Mouse (Mus musculus) stomach, embryonic 16.5 days (tissue): Measurements from ENCODE around the gene Scd4. TPM values are rescaled to one million over a fixed set of nuclear protein-coding genes. Genes with fewer than 3 reads are reported as not detected.

Experiments used
- ATAC-seq: fragments of 200-750 bp; cut with Nextera tagmentation; 2 replicates; pipeline ENCODE4 v1.8.0; 2017; ENCODE audit warnings: moderate number of reproducible peaks, moderate TSS enrichment; ENCODE audit not compliant: insufficient read depth, low FRiP score
- H3K27ac ChIP-seq: fragments of 300-500 bp; sonication (generic); 2 replicates; pipeline ENCODE4 v1.5.1; 2014; ENCODE audit warnings: low read length
- H3K27me3 ChIP-seq: fragments of 300-500 bp; sonication (generic); 2 replicates; pipeline ENCODE4 v1.6.1; 2014; ENCODE audit warnings: low read length, control low read depth, mixed read lengths; ENCODE audit not compliant: control insufficient read depth, insufficient read depth
- H3K36me3 ChIP-seq: fragments of 300-500 bp; sonication (generic); 2 replicates; pipeline ENCODE4 v1.6.1; 2014; ENCODE audit warnings: low read length; ENCODE audit not compliant: control insufficient read depth, insufficient read depth
- H3K4me1 ChIP-seq: fragments of 300-500 bp; sonication (generic); 2 replicates; pipeline ENCODE4 v1.6.1; 2014; ENCODE audit warnings: low read length, control low read depth, mixed read lengths; ENCODE audit not compliant: control insufficient read depth, insufficient read depth
- H3K4me2 ChIP-seq: fragments of 300-500 bp; sonication (generic); 2 replicates; pipeline ENCODE4 v1.6.1; 2014; ENCODE audit warnings: low read depth, low read length, mixed read lengths
- H3K4me3 ChIP-seq: fragments of 300-500 bp; sonication (generic); replicated peaks from 2 replicates; pipeline ENCODE4 v1.5.1; 2014; ENCODE audit warnings: mild to moderate bottlenecking, low read length
- H3K9ac ChIP-seq: fragments of 300-500 bp; sonication (generic); 2 replicates; pipeline ENCODE4 v1.6.1; 2014; ENCODE audit warnings: low read length
- H3K9me3 ChIP-seq: fragments of 300-500 bp; sonication (generic); replicated peaks from 2 replicates; pipeline ENCODE4 v1.6.1; 2016; ENCODE audit warnings: low read length, control low read depth; ENCODE audit not compliant: control insufficient read depth
- WGBS: fragments of 180-500 bp; shearing (Covaris S2); extraction: QIAGEN DNeasy Blood & Tissue Kit; methylation state at CpG from one replicate; pipeline ENCODE4 v1.1.7; 2014; 5-methylcytosine and 5-hydroxymethylcytosine counted together
- polyA plus RNA-seq: library from polyadenylated mRNA; unstranded; fragments of >200 nt; fragmentation: Nextera tagmentation; extraction: Ambion mirVana; gene quantifications from 2 replicates; pipeline ENCODE4 v1.2.1, GENCODE M21; 2015

Scd4 gene
- polyA plus RNA-seq, 1 experiment from 2014 or later, result 0.14 TPM

- peaks cover 64% of the 10 kb centered on the region for H3K4me1 ChIP-seq
- no peaks in the 10 kb centered on the region for H3K9me3 ChIP-seq
- H3K4me3 ChIP-seq, result peak overlapping the region; percentile 93
- peaks cover 33% of the 10 kb centered on the region for H3K36me3 ChIP-seq
- 63% methylated on average over 9 of the region's 9 CpGs for WGBS
- peak overlapping the region; percentile 98 for H3K9ac ChIP-seq
- H3K4me2 ChIP-seq, result peak overlapping the region; percentile 97
- ATAC-seq, result no peak
- H3K27me3 ChIP-seq, result no peaks in the 10 kb centered on the region
- peak overlapping the region; percentile 73; the same call in 1 of the 2 replicates for H3K27ac ChIP-seq
These were observed 35.0 kb upstream of the Scd4 start for GRCm38 (mm10) chr19:44297862-44298261.

GRCm38 (mm10) chr19:44299078-44299477, 33.8 kb upstream of the Scd4 start:
- no peaks in the 10 kb centered on the region for H3K9me3 ChIP-seq
- peak overlapping the region; percentile 98 for H3K9ac ChIP-seq
- WGBS, result 77% methylated on average over 9 of the region's 9 CpGs
- peak overlapping the region; percentile 97 for H3K4me2 ChIP-seq
- H3K4me1 ChIP-seq, result peaks cover 70% of the 10 kb centered on the region
- no peaks in the 10 kb centered on the region for H3K27me3 ChIP-seq
- peak overlapping the region; percentile 93 for H3K4me3 ChIP-seq
- no peak for ATAC-seq
- peak overlapping the region; percentile 42; the same call in 1 of the 2 replicates for H3K27ac ChIP-seq
- peaks cover 44% of the 10 kb centered on the region for H3K36me3 ChIP-seq

- Histone ChIP-seq H3K27me3 (no peaks in the 10 kb centered on the region), H3K36me3 (peaks cover 52% of the 10 kb centered on the region), H3K4me1 (peaks cover 76% of the 10 kb centered on the region), H3K9me3 (no peaks in the 10 kb centered on the region), H3K27ac (no peak overlapping the region; the same call in 1 of the 2 replicates), H3K4me3 (0 out of 2 replicates have a peak overlapping the region, but pooled peaks have one; percentile 9), H3K9ac (peak overlapping the region; percentile 15; the same call in 1 of the 2 replicates), H3K4me2 (peak overlapping the region; percentile 97)
- no peak for ATAC-seq
- WGBS, result 37% methylated on average over 6 of the region's 6 CpGs
These were observed 33.0 kb upstream of the Scd4 start for GRCm38 (mm10) chr19:44299902-44300301.

- WGBS, result 79% methylated on average over 7 of the region's 7 CpGs
- H3K9me3 ChIP-seq, result no peaks in the 10 kb centered on the region
- peaks cover 76% of the 10 kb centered on the region for H3K4me1 ChIP-seq
- no peaks in the 10 kb centered on the region for H3K27me3 ChIP-seq
- H3K27ac ChIP-seq, result no peak overlapping the region; the same call in 1 of the 2 replicates
- H3K4me2 ChIP-seq, result peak overlapping the region; percentile 97; the same call in 1 of the 2 replicates
- peaks cover 54% of the 10 kb centered on the region for H3K36me3 ChIP-seq
- ATAC-seq, result no peak
- peak overlapping the region; percentile 15 for H3K9ac ChIP-seq
- 0 out of 2 replicates have a peak overlapping the region, but pooled peaks have one; percentile 9 for H3K4me3 ChIP-seq
These were observed 32.4 kb upstream of the Scd4 start for GRCm38 (mm10) chr19:44300520-44300919.

GRCm38 (mm10) chr19:44301176-44301575, 31.7 kb upstream of the Scd4 start:
- WGBS, result 60% methylated on average over 16 of the region's 16 CpGs
- Histone ChIP-seq H3K36me3 (peaks cover 57% of the 10 kb centered on the region), H3K9ac (no peak overlapping the region), H3K4me2 (0 out of 2 replicates have a peak overlapping the region, but pooled peaks have one; percentile 8), H3K9me3 (no peaks in the 10 kb centered on the region), H3K4me3 (no peak overlapping the region), H3K4me1 (peaks cover 76% of the 10 kb centered on the region), H3K27ac (no peak overlapping the region), H3K27me3 (no peaks in the 10 kb centered on the region)
- no peak for ATAC-seq

GRCm38 (mm10) chr19:44301671-44302305, 31.1 kb upstream of the Scd4 start:
- H3K4me2 ChIP-seq, result no peak overlapping the region
- H3K4me1 ChIP-seq, result peaks cover 73% of the 10 kb centered on the region
- no peak overlapping the region for H3K9ac ChIP-seq
- no peaks in the 10 kb centered on the region for H3K27me3 ChIP-seq
- no peaks in the 10 kb centered on the region for H3K9me3 ChIP-seq
- peaks cover 57% of the 10 kb centered on the region for H3K36me3 ChIP-seq
- no peak for ATAC-seq
- WGBS, result 59% methylated on average over 9 of the region's 9 CpGs
- H3K4me3 ChIP-seq, result no peak overlapping the region
- H3K27ac ChIP-seq, result no peak overlapping the region

- WGBS, result 80% methylated on average over 11 of the region's 11 CpGs
- no peak for ATAC-seq
- H3K36me3 ChIP-seq, result peaks cover 56% of the 10 kb centered on the region
These were observed 30.0 kb upstream of the Scd4 start for GRCm38 (mm10) chr19:44302901-44303300.

GRCm38 (mm10) chr19:44303502-44303901, 29.4 kb upstream of the Scd4 start:
- Histone ChIP-seq H3K4me1 (peaks cover 56% of the 10 kb centered on the region), H3K36me3 (peaks cover 51% of the 10 kb centered on the region), H3K9ac (no peak overlapping the region), H3K4me2 (no peak overlapping the region), H3K4me3 (no peak overlapping the region), H3K27me3 (no peaks in the 10 kb centered on the region), H3K27ac (no peak overlapping the region), H3K9me3 (no peaks in the 10 kb centered on the region)
- peak; percentile 15; the same call in 1 of the 2 replicates for ATAC-seq
- WGBS, result 52% methylated on average over 8 of the region's 8 CpGs

More at GRCm38 (mm10) chr19:44302901-44303300, 30.0 kb upstream of the Scd4 start:
- Histone ChIP-seq H3K4me2 (no peak overlapping the region), H3K27ac (peak overlapping the region; percentile 23; the same call in 1 of the 2 replicates), H3K4me3 (no peak overlapping the region), H3K4me1 (peaks cover 62% of the 10 kb centered on the region), H3K27me3 (no peaks in the 10 kb centered on the region), H3K9me3 (no peaks in the 10 kb centered on the region), H3K9ac (no peak overlapping the region)

GRCm38 (mm10) chr19:44304419-44304818, 28.5 kb upstream of the Scd4 start:
- H3K4me2 ChIP-seq, result no peak overlapping the region
- no peak for ATAC-seq
- H3K9me3 ChIP-seq, result no peaks in the 10 kb centered on the region
- H3K36me3 ChIP-seq, result peaks cover 45% of the 10 kb centered on the region
- H3K27me3 ChIP-seq, result no peaks in the 10 kb centered on the region
- WGBS, result 83% methylated on average over 10 of the region's 10 CpGs
- no peak overlapping the region for H3K27ac ChIP-seq
- H3K4me3 ChIP-seq, result no peak overlapping the region
- H3K4me1 ChIP-seq, result peaks cover 47% of the 10 kb centered on the region
- H3K9ac ChIP-seq, result no peak overlapping the region; the same call in 1 of the 2 replicates
